Mouse (Mus musculus) heart, postnatal 0 days (tissue): ENCODE results near the gene Fkbp4. TPM values are rescaled to one million over a fixed set of nuclear protein-coding genes. Genes with fewer than 3 reads are reported as not detected.
A peak's percentile ranks its signal among the peaks of the same experiment; 100 is the strongest.

Experiments used
- ATAC-seq: fragments of 200-750 bp; cut with Nextera tagmentation; 2 replicates; pipeline ENCODE4 v1.8.0; 2017; ENCODE audit warnings: low read depth, moderate number of reproducible peaks, moderate library complexity; ENCODE audit not compliant: insufficient read depth
- DNase-seq: peaks from one replicate; pipeline ENCODE4 v3.0.0-alpha.2; 2016; ENCODE audit warnings: low spot score
- H3K27ac ChIP-seq: fragments of 300-500 bp; sonication (generic); 2 replicates; pipeline ENCODE4 v1.5.1; 2014; ENCODE audit warnings: low read depth, mild to moderate bottlenecking
- H3K27me3 ChIP-seq: fragments of 300-500 bp; sonication (generic); 2 replicates; pipeline ENCODE4 v1.6.1; 2014; ENCODE audit warnings: low read length, mixed read lengths; ENCODE audit not compliant: control insufficient read depth, insufficient read depth
- H3K36me3 ChIP-seq: fragments of 300-500 bp; sonication (generic); replicated peaks from 2 replicates; pipeline ENCODE4 v1.6.1; 2014; ENCODE audit warnings: low read length, mixed read lengths; ENCODE audit not compliant: control insufficient read depth, insufficient read depth
- H3K4me1 ChIP-seq: fragments of 300-500 bp; sonication (generic); 2 replicates; pipeline ENCODE4 v1.6.1; 2014; ENCODE audit warnings: antibody characterized with exemption; ENCODE audit not compliant: control insufficient read depth, insufficient read depth
- H3K4me2 ChIP-seq: fragments of 300-500 bp; sonication (generic); 2 replicates; pipeline ENCODE4 v1.6.1; 2014; ENCODE audit warnings: low read depth, mild to moderate bottlenecking, low read length, moderate library complexity
- H3K4me3 ChIP-seq: fragments of 300-500 bp; sonication (generic); 2 replicates; pipeline ENCODE4 v1.5.1; 2014; ENCODE audit warnings: low read depth, low read length
- H3K9ac ChIP-seq: fragments of 300-500 bp; sonication (generic); replicated peaks from 2 replicates; pipeline ENCODE4 v1.6.1; 2014; ENCODE audit warnings: low read depth, low read length, mixed read lengths
- H3K9me3 ChIP-seq: fragments of 300-500 bp; sonication (generic); replicated peaks from 2 replicates; pipeline ENCODE4 v1.6.1; 2016; ENCODE audit warnings: low read length; ENCODE audit not compliant: control insufficient read depth
- CTCF ChIP-seq: IDR thresholded peaks from 2 replicates; pipeline ENCODE4 v1.5.1; 2016; ENCODE audit warnings: antibody characterized with exemption, control low read depth, low read depth
- EP300 ChIP-seq: IDR thresholded peaks from 2 replicates; pipeline ENCODE4 v1.6.1; 2016; ENCODE audit warnings: antibody characterized with exemption, low read depth
- WGBS: fragments of 180-500 bp; shearing (Covaris S2); extraction: QIAGEN DNeasy Blood & Tissue Kit; methylation state at CpG from one replicate; pipeline ENCODE4 v1.1.7; 2014; 5-methylcytosine and 5-hydroxymethylcytosine counted together
- polyA plus RNA-seq: library from polyadenylated mRNA; unstranded; fragments of >200 nt; fragmentation: Nextera tagmentation; extraction: Ambion mirVana; gene quantifications from 2 replicates; pipeline ENCODE4 v1.2.1, GENCODE M21; 2015
- total RNA-seq: library from RNA; depleted of rRNA; stranded (reverse); fragments of >200 nt; gene quantifications from 2 replicates; pipeline ENCODE4 v1.2.3, GENCODE M21; 2014; ENCODE audit warnings: low replicate concordance

Fkbp4 gene
- total and polyA plus RNA-seq, 2 experiments from 2014 or later, result 154 to 217 TPM

GRCm38 (mm10) chr6:128445761-128446535 lies 7.5 kb upstream of the Fkbp4 start:
- peak overlapping the region; percentile 57 for H3K4me2 ChIP-seq
- no peaks in the 10 kb centered on the region for H3K9me3 ChIP-seq
- no peaks in the 10 kb centered on the region for H3K27me3 ChIP-seq
- peak overlapping the region; percentile 29 for H3K4me3 ChIP-seq
- no peak overlapping the region for H3K9ac ChIP-seq
- peak; percentile 82 for DNase-seq
- peak; percentile 47 for ATAC-seq
- no peaks in the 10 kb centered on the region for H3K36me3 ChIP-seq
- 16% methylated on average over 14 of the region's 14 CpGs for WGBS
- TF ChIP-seq CTCF, result peak; percentile 80
- no peak for TF ChIP-seq EP300
- 0 out of 2 replicates have a peak, but pooled peaks cover 5% of the 10 kb centered on the region for H3K4me1 ChIP-seq
- H3K27ac ChIP-seq, result no peak overlapping the region

- Histone ChIP-seq H3K9me3 (no peaks in the 10 kb centered on the region), H3K4me2 (no peak overlapping the region), H3K4me1 (peaks cover 28% of the 10 kb centered on the region; the same call in 1 of the 2 replicates), H3K4me3 (no peak overlapping the region), H3K27ac (no peak overlapping the region), H3K36me3 (peaks cover 4% of the 10 kb centered on the region; the same call in 1 of the 2 replicates), H3K9ac (no peak overlapping the region), H3K27me3 (no peaks in the 10 kb centered on the region)
- 88% methylated on average over 2 of the region's 2 CpGs for WGBS
- DNase-seq, result no peak
- ATAC-seq, result no peak
- TF ChIP-seq EP300 (no peak), CTCF (no peak)
Observed at GRCm38 (mm10) chr6:128440238-128440637, 1.8 kb upstream of the Fkbp4 start.

- DNase-seq (no peak), ATAC-seq (peak; percentile 26)
- Histone ChIP-seq H3K27me3 (no peaks in the 10 kb centered on the region), H3K9me3 (no peaks in the 10 kb centered on the region), H3K27ac (no peak overlapping the region), H3K9ac (peak overlapping the region; percentile 17; the same call in 1 of the 2 replicates), H3K4me1 (peaks cover 35% of the 10 kb centered on the region), H3K4me2 (peak overlapping the region; percentile 90), H3K36me3 (peaks cover 17% of the 10 kb centered on the region), H3K4me3 (peak overlapping the region; percentile 83)
- TF ChIP-seq CTCF (no peak), EP300 (no peak)
- 20% methylated on average over 18 of the region's 18 CpGs for WGBS
Observed at GRCm38 (mm10) chr6:128438871-128439341, 429 bp upstream of the Fkbp4 start.

GRCm38 (mm10) chr6:128437731-128438316 lies 653 bp downstream of the Fkbp4 start:
- under 1% methylated on average over 52 of the region's 52 CpGs for WGBS
- DNase-seq, result peak; percentile 63
- Histone ChIP-seq H3K27me3 (no peaks in the 10 kb centered on the region), H3K9ac (peak overlapping the region; percentile 82), H3K4me2 (peak overlapping the region; percentile 90), H3K4me3 (peak overlapping the region; percentile 83), H3K9me3 (no peaks in the 10 kb centered on the region), H3K4me1 (peaks cover 37% of the 10 kb centered on the region), H3K36me3 (peaks cover 28% of the 10 kb centered on the region), H3K27ac (peak overlapping the region; percentile 88)
- no peak for TF ChIP-seq EP300
- peak; percentile 57 for ATAC-seq

- TF ChIP-seq CTCF, result no peak
- no peak for TF ChIP-seq EP300
- DNase-seq (no peak), ATAC-seq (no peak)
- peaks cover 33% of the 10 kb centered on the region for H3K36me3 ChIP-seq
- peak overlapping the region; percentile 82 for H3K9ac ChIP-seq
- 5% methylated on average over 10 of the region's 10 CpGs for WGBS
- peak overlapping the region; percentile 90 for H3K4me2 ChIP-seq
- no peaks in the 10 kb centered on the region for H3K9me3 ChIP-seq
- no peaks in the 10 kb centered on the region for H3K27me3 ChIP-seq
- peak overlapping the region; percentile 88 for H3K27ac ChIP-seq
- H3K4me3 ChIP-seq, result peak overlapping the region; percentile 83
- peaks cover 43% of the 10 kb centered on the region for H3K4me1 ChIP-seq
Observed at GRCm38 (mm10) chr6:128437288-128437687, 1.2 kb downstream of the Fkbp4 start.
